Mouse (Mus musculus) heart, adult 9 months (tissue): ENCODE results near the gene Gnb5.
"Not testable (repeated sequence)": the region's sequence is repeated elsewhere in the genome, so short reads cannot be mapped to it uniquely, and the experiment has no call there.

Experiments
- DNase-seq, 2 experiments: peaks; one replicate each; pipeline ENCODE4 v3.0.0; 2022; ENCODE audit warnings: low spot score in 2 of 2

Gnb5 gene

GRCm38 (mm10) chr9:75357087-75357654 lies 51.1 kb downstream of the Gnb5 start:
- no peak for DNase-seq

- peak; percentile 24 to 59 for DNase-seq
These were observed 55.6 kb downstream of the Gnb5 start for GRCm38 (mm10) chr9:75361699-75362098.

DNA sequence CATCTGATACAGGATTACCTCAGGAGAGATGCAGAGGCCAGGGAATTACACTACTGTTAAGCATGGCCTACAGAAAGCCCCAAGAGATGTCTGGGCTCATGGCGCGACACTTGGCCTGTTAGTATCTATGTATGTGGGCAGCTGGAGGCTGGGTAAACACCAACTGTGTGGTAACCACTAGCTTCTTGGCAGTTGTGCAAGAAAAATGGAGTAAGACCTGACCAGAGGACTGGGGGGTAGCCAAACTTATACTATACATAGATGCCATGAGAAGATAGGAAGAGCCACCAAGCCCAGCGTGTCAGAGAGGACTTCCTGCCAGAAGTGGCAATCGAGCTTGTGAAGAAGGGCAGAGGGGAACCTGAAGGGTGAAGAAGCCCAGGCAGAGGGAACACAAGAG lies 56.1 kb downstream of the Gnb5 start:
- no peak for DNase-seq

- DNase-seq = peak; percentile 5 to 43
These were observed 56.9 kb downstream of the Gnb5 start for GRCm38 (mm10) chr9:75363001-75363400.

- not testable (repeated sequence) for DNase-seq
These were observed 57.6 kb downstream of the Gnb5 start for GRCm38 (mm10) chr9:75363702-75364101.

DNA sequence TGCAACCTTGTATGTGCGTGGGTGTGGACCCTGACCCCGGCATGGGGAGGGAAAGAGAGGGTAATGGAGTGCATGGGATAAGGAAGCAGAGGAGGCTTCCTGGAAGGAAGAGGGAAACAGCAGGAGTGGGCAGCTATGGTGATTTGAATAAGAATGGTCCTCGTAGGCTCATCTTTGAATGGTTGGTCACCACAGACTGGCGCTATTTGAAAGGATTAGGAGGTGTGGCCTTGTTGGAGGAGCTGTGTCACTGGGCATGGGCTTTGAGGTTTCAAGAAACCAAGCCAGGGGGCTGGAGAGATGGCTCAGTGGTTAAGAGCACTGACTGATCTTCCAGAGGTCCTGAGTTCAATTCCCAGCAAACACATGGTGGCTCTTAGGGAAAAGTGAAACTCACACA lies 59.1 kb downstream of the Gnb5 start:
- DNase-seq = no peak

GRCm38 (mm10) chr9:75366191-75366590 lies 60.1 kb downstream of the Gnb5 start:
- no peak for DNase-seq

DNA sequence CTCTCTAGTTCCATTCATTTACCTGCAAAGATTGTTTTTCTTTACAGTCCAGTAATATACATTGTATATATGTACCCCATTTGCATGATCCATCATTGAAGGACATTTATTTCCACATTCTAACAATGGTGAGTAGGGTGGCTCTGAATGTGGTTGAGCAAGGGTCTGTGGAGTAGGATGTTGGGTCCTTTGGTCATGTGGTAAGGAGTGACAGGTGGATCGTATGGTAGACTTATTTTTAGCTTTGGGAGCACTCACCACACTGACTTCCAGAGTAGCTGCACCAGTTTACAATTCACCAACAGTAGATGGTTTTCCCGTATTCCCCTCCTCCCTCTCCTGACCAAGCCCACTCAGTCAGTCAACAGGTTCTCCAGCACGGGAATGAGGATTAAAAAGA lies 62.7 kb downstream of the Gnb5 start:
- DNase-seq = no peak

GRCm38 (mm10) chr9:75375606-75376005 lies 69.5 kb downstream of the Gnb5 start:
- no peak for DNase-seq

DNA sequence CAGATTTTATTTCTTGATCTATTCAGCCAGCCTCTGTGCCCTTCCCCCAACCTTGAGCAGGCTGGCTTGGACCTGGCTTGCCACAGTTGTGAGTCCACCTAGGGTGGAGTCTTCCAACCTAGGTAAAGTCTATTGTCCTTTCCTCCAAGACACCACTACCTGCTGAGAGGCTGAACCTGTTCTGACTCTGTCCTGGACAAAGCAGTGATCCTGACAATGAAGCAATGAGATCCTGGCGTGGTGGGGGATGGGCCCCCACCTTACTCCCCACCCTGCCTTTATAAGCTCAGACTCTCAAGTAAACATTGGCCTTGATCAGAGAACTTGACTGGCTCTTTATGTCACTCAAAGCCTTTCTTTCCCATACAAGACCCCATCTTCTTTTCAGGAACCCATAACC lies 70.3 kb downstream of the Gnb5 start:
- DNase-seq = no peak

DNA sequence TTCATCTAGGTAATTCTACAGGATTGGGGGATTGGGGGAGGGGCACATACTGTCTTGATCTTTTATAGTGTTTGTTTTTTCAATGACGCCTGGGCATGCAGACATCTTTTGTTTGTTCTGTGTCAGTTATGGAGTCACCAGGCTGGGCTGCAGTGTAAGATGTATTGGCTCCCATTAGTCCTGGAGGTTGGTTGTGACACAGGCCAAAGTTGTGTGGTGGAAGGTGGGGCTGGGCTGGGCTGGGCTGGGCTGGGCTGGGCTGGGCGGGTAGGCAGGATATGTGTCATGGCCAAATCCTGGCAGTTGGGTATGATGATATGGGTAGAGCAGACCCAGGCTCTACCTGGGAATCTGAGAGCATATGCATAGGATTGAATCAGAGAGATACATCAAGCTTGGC lies 72.7 kb downstream of the Gnb5 start:
- no peak for DNase-seq

GRCm38 (mm10) chr9:75382825-75383224 lies 76.7 kb downstream of the Gnb5 start:
- no peak for DNase-seq

GRCm38 (mm10) chr9:75383785-75384184 lies 77.7 kb downstream of the Gnb5 start:
- no peak for DNase-seq

GRCm38 (mm10) chr9:75384337-75384962 lies 78.4 kb downstream of the Gnb5 start:
- no peak for DNase-seq

DNA sequence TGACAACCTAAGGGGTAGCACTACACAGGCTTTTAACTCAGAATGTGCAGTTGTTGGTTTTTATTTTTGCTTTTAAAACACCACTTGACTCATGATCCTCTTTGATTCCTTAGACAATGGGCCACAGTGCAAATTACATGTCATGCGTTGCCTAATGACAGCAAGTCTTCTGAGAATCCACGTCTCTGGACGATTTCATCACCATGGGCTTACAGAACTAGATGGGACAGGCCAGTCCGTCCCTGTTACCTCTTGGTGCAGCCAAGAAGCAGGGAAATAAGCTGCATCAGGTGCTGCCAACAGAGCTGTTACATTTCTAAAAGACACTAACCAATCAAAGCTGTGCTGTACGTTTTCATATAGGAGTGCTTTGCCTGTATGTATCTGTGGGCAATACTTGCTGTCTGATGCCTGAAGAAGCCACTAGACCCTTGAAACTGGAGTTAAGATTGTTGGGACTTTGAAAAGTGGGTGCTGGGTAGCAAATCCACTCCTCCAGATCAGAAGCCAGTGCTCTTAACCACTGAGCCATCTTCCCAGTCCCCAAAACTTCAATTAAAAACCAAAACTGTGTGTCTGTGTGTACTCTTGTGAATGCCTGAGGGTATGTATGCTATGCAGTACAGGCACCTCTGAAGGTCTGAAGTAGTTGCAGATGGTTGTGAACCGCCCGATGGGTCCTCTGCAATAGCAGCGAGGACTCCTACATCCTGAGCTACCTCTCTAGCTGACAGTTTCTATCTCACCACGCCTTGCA lies 79.3 kb downstream of the Gnb5 start:
- DNase-seq = no peak

DNA sequence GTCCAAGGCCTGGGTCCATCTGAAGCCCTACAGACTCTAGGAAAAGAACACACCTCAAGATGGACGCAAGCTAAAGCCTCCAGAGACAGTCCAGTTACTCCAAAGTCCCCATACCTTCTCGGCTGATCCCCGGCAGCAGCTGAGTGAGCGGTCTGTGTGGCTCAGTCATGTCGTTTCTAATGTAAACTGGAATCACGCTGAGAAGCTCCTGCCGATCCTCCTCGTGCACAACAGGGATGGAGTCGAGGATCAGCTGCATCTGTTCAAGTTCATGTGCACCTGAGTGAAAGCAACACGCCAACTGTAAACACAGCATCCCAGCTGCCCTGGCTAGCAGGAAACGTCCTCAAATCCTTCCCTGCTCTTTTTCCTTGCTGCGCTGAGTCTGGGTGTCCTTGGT lies 87.2 kb downstream of the Gnb5 start:
- DNase-seq = no peak
